Mouse (Mus musculus): ENCODE data around the gene Sema3a. TPM values are rescaled to one million over a fixed set of nuclear protein-coding genes. Genes with fewer than 3 reads are reported as not detected.
A peak's percentile ranks its signal among the peaks of the same experiment; 100 is the strongest.

The Sema3a gene
- polyA plus RNA-seq, 1 experiment from 2014 or later, result 24.7 TPM

- Histone ChIP-seq H3K36me3 (ENCODE audit: insufficient read depth, low read length) (no peaks in the 10 kb centered on the region), H3K27me3 (replicated peaks; ENCODE audit: insufficient read depth, low read length) (no peaks in the 10 kb centered on the region), H3K4me1 (ENCODE audit: insufficient read depth, low read depth, low read length) (no peaks in the 10 kb centered on the region), H3K4me3 (ENCODE audit: low read depth, low read length) (no peak overlapping the region), H3K4me2 (replicated peaks; ENCODE audit: low read depth, low read length) (no peak overlapping the region), H3K9ac (replicated peaks; ENCODE audit: low read depth) (no peak overlapping the region), H3K9me3 (ENCODE audit: low read length) (no peaks in the 10 kb centered on the region), H3K27ac (ENCODE audit: low read length) (no peak overlapping the region)
- DNase-seq (ENCODE audit: low spot score), result no peak
- ATAC-seq, result no peak
- WGBS, result 35% methylated on average over 4 of the region's 4 CpGs
- no peak for TF ChIP-seq CTCF (IDR thresholded peaks at IDR 0.05)
- TF ChIP-seq EP300 (IDR thresholded peaks at IDR 0.05), result no peak
Observed at GRCm38 (mm10) chr5:13529226-13529625, 404.0 kb downstream of the Sema3a start.

- Histone ChIP-seq H3K9ac (replicated peaks; ENCODE audit: low read depth) (no peak overlapping the region), H3K9me3 (ENCODE audit: low read length) (no peaks in the 10 kb centered on the region), H3K36me3 (ENCODE audit: insufficient read depth, low read length) (no peaks in the 10 kb centered on the region), H3K27me3 (replicated peaks; ENCODE audit: insufficient read depth, low read length) (no peaks in the 10 kb centered on the region), H3K4me2 (replicated peaks; ENCODE audit: low read depth, low read length) (no peak overlapping the region), H3K4me3 (ENCODE audit: low read depth, low read length) (no peak overlapping the region), H3K4me1 (ENCODE audit: insufficient read depth, low read depth, low read length) (no peaks in the 10 kb centered on the region), H3K27ac (ENCODE audit: low read length) (no peak overlapping the region)
- WGBS, result 33% methylated on average over 2 of the region's 2 CpGs
- peak; percentile 42 for DNase-seq (ENCODE audit: low spot score)
- TF ChIP-seq EP300 (IDR thresholded peaks at IDR 0.05) (no peak), CTCF (IDR thresholded peaks at IDR 0.05) (no peak)
- ATAC-seq, result no peak; the same call in 1 of the 2 replicates
Observed at GRCm38 (mm10) chr5:13547472-13548209, 422.4 kb downstream of the Sema3a start.

GRCm38 (mm10) chr5:13548210-13548554 lies 423.0 kb downstream of the Sema3a start:
- TF ChIP-seq EP300 (IDR thresholded peaks at IDR 0.05) (no peak), CTCF (IDR thresholded peaks at IDR 0.05) (no peak)
- H3K4me1 ChIP-seq (ENCODE audit: insufficient read depth, low read depth, low read length), result no peaks in the 10 kb centered on the region
- WGBS, result 34% methylated on average over 1 of the region's 1 CpGs
- no peaks in the 10 kb centered on the region for H3K36me3 ChIP-seq (ENCODE audit: insufficient read depth, low read length)
- DNase-seq (ENCODE audit: low spot score) (no peak), ATAC-seq (no peak)
- no peaks in the 10 kb centered on the region for H3K27me3 ChIP-seq (replicated peaks; ENCODE audit: insufficient read depth, low read length)
- no peak overlapping the region for H3K9ac ChIP-seq (replicated peaks; ENCODE audit: low read depth)
- no peaks in the 10 kb centered on the region for H3K9me3 ChIP-seq (ENCODE audit: low read length)
- no peak overlapping the region for H3K4me3 ChIP-seq (ENCODE audit: low read depth, low read length)
- no peak overlapping the region for H3K4me2 ChIP-seq (replicated peaks; ENCODE audit: low read depth, low read length)
- H3K27ac ChIP-seq (ENCODE audit: low read length), result no peak overlapping the region

- 63% methylated on average over 5 of the region's 5 CpGs for WGBS
Observed at GRCm38 (mm10) chr5:13549080-13549479, 423.9 kb downstream of the Sema3a start.

GRCm38 (mm10) chr5:13550953-13551352 lies 425.7 kb downstream of the Sema3a start:
- no peaks in the 10 kb centered on the region for H3K27me3 ChIP-seq (replicated peaks; ENCODE audit: insufficient read depth, low read length)
- H3K4me1 ChIP-seq (ENCODE audit: insufficient read depth, low read depth, low read length), result no peaks in the 10 kb centered on the region
- no peak overlapping the region for H3K27ac ChIP-seq (ENCODE audit: low read length)
- H3K36me3 ChIP-seq (ENCODE audit: insufficient read depth, low read length), result no peaks in the 10 kb centered on the region
- H3K4me3 ChIP-seq (ENCODE audit: low read depth, low read length), result no peak overlapping the region
- DNase-seq (ENCODE audit: low spot score) (no peak), ATAC-seq (no peak)
- TF ChIP-seq EP300 (IDR thresholded peaks at IDR 0.05), result no peak
- no peak for TF ChIP-seq CTCF (IDR thresholded peaks at IDR 0.05)
- 88% methylated on average over 1 of the region's 1 CpGs for WGBS
- no peaks in the 10 kb centered on the region for H3K9me3 ChIP-seq (ENCODE audit: low read length)
- H3K9ac ChIP-seq (replicated peaks; ENCODE audit: low read depth), result no peak overlapping the region
- no peak overlapping the region for H3K4me2 ChIP-seq (replicated peaks; ENCODE audit: low read depth, low read length)

More at GRCm38 (mm10) chr5:13549080-13549479, 423.9 kb downstream of the Sema3a start:
- Histone ChIP-seq H3K4me3 (ENCODE audit: low read depth, low read length) (no peak overlapping the region), H3K4me1 (ENCODE audit: insufficient read depth, low read depth, low read length) (no peaks in the 10 kb centered on the region), H3K9me3 (ENCODE audit: low read length) (no peaks in the 10 kb centered on the region), H3K27ac (ENCODE audit: low read length) (no peak overlapping the region), H3K9ac (replicated peaks; ENCODE audit: low read depth) (no peak overlapping the region), H3K4me2 (replicated peaks; ENCODE audit: low read depth, low read length) (no peak overlapping the region), H3K27me3 (replicated peaks; ENCODE audit: insufficient read depth, low read length) (no peaks in the 10 kb centered on the region), H3K36me3 (ENCODE audit: insufficient read depth, low read length) (no peaks in the 10 kb centered on the region)
- ATAC-seq (no peak), DNase-seq (ENCODE audit: low spot score) (no peak)
- TF ChIP-seq EP300 (IDR thresholded peaks at IDR 0.05), result no peak
- no peak for TF ChIP-seq CTCF (IDR thresholded peaks at IDR 0.05)

GRCm38 (mm10) chr5:13557257-13557656 lies 432.0 kb downstream of the Sema3a start:
- TF ChIP-seq CTCF (IDR thresholded peaks at IDR 0.05) (no peak), EP300 (IDR thresholded peaks at IDR 0.05) (no peak)
- Histone ChIP-seq H3K27ac (ENCODE audit: low read length) (no peak overlapping the region), H3K4me1 (ENCODE audit: insufficient read depth, low read depth, low read length) (no peaks in the 10 kb centered on the region), H3K27me3 (replicated peaks; ENCODE audit: insufficient read depth, low read length) (no peaks in the 10 kb centered on the region), H3K4me3 (ENCODE audit: low read depth, low read length) (no peak overlapping the region), H3K4me2 (replicated peaks; ENCODE audit: low read depth, low read length) (no peak overlapping the region), H3K9ac (replicated peaks; ENCODE audit: low read depth) (no peak overlapping the region), H3K9me3 (ENCODE audit: low read length) (no peaks in the 10 kb centered on the region), H3K36me3 (ENCODE audit: insufficient read depth, low read length) (no peaks in the 10 kb centered on the region)
- no peak for DNase-seq (ENCODE audit: low spot score)
- WGBS, result 78% methylated on average over 4 of the region's 4 CpGs
- no peak for ATAC-seq

Data from lung, postnatal 0 days (tissue).